In the genomic region with DNA sequence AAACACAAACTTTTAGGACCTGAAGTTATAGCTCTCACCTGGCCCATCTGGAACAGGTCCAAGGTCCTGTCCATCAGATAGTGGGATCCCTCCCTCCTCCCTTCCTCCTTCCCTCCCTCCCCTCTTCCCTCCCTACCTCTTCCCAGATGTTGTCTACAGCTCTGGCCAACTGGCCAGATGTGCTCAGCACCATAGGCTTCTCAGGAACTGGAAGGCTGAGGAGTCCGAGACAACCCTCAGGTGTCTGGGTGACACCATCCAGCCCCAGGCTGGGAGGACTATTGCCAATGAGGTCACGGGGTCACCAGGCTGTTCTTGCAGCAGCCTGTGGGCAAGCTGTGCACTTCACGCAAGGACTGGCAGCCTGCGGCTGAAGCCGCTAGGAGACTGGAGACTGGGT, we compare ENCODE assay signal across 10 mouse cellular contexts.
A peak's percentile ranks its signal among the peaks of the same experiment; 100 is the strongest.
DNase-seq lines count a peak whose midpoint lies in the region; ATAC-seq and TF ChIP-seq lines count a peak whose summit lies in the region.
"Had no signal": no experiment of that assay in that cellular context is flagged by ENCODE, and none has a peak within 500 bp of the region (broad histone marks: within the 10 kb centered on the region; RNA-seq: fewer than 3 reads in every experiment).

No protein-coding gene starts in this region.

- no peak overlapping the region for H3K9ac ChIP-seq in forebrain, embryonic 16.5 days (replicated peaks; ENCODE audit: low read depth, low read length)
- no peak overlapping the region for H3K9ac ChIP-seq in lung, embryonic 15.5 days
- no peak overlapping the region for H3K9ac ChIP-seq in embryonic facial prominence, embryonic 15.5 days
- no peak overlapping the region for H3K9ac ChIP-seq in limb, embryonic 14.5 days (ENCODE audit: low read depth, low read length, severe bottlenecking)
- H3K9ac ChIP-seq: liver, embryonic 12.5 days had no signal

- 41% methylated on average over 5 of the region's 5 CpGs for WGBS in forebrain, embryonic 10.5 days
- WGBS in forebrain, embryonic 16.5 days: 68% methylated on average over 5 of the region's 5 CpGs
- 50% methylated on average over 5 of the region's 5 CpGs for WGBS in lung, embryonic 15.5 days
- WGBS in embryonic facial prominence, embryonic 15.5 days: 48% methylated on average over 5 of the region's 5 CpGs
- WGBS in limb, embryonic 14.5 days: 32% methylated on average over 5 of the region's 5 CpGs

- DNase-seq in forebrain, embryonic 10.5 days (ENCODE audit: extremely low spot score, low spot score): no peak
- DNase-seq in lung, postnatal 25 days (ENCODE audit: low spot score): no peak
- peak; percentile 56 for DNase-seq in limb, embryonic 14.5 days (ENCODE audit: low spot score)
- no peak for DNase-seq in gastrocnemius, postnatal 10 days
- no peak for DNase-seq in cerebellum, adult 9-10 months
- DNase-seq: cerebellum, adult 11-12 months had no signal

- no peak overlapping the region for H3K4me2 ChIP-seq in forebrain, embryonic 16.5 days (ENCODE audit: low read length)
- no peak overlapping the region for H3K4me2 ChIP-seq in lung, embryonic 15.5 days
- H3K4me2 ChIP-seq in embryonic facial prominence, embryonic 15.5 days (replicated peaks): no peak overlapping the region
- H3K4me2 ChIP-seq in limb, embryonic 14.5 days (replicated peaks; ENCODE audit: low read depth, low read length, severe bottlenecking): no peak overlapping the region
- H3K4me2 ChIP-seq: liver, embryonic 12.5 days had no signal

- H3K4me3 ChIP-seq in forebrain, embryonic 10.5 days: no peak overlapping the region
- H3K4me3 ChIP-seq in forebrain, embryonic 16.5 days (replicated peaks; ENCODE audit: low read length): no peak overlapping the region
- no peak overlapping the region for H3K4me3 ChIP-seq in lung, embryonic 15.5 days
- no peak overlapping the region for H3K4me3 ChIP-seq in embryonic facial prominence, embryonic 15.5 days (replicated peaks)
- H3K4me3 ChIP-seq in limb, embryonic 14.5 days (replicated peaks; ENCODE audit: low read length): no peak overlapping the region
- H3K4me3 ChIP-seq: liver, embryonic 12.5 days had no signal

- no peaks in the 10 kb centered on the region for H3K36me3 ChIP-seq in forebrain, embryonic 10.5 days (replicated peaks)
- no peaks in the 10 kb centered on the region for H3K36me3 ChIP-seq in forebrain, embryonic 16.5 days (ENCODE audit: control insufficient read depth, insufficient read depth)
- no peaks in the 10 kb centered on the region for H3K36me3 ChIP-seq in lung, embryonic 15.5 days
- no peaks in the 10 kb centered on the region for H3K36me3 ChIP-seq in embryonic facial prominence, embryonic 15.5 days
- H3K36me3 ChIP-seq in limb, embryonic 14.5 days (ENCODE audit: control insufficient read depth, insufficient read depth, low read length): no peaks in the 10 kb centered on the region
- H3K36me3 ChIP-seq: liver, embryonic 12.5 days had no signal

- H3K27me3 ChIP-seq in forebrain, embryonic 10.5 days (ENCODE audit: poor library complexity, severe bottlenecking): peaks cover 41% of the 10 kb centered on the region
- H3K27me3 ChIP-seq in forebrain, embryonic 16.5 days (replicated peaks; ENCODE audit: control insufficient read depth, insufficient read depth, low read length): no peaks in the 10 kb centered on the region
- H3K27me3 ChIP-seq in lung, embryonic 15.5 days: peaks cover 22% of the 10 kb centered on the region; the same call in 1 of the 2 replicates
- 0 out of 2 replicates have a peak, but pooled peaks cover 3% of the 10 kb centered on the region for H3K27me3 ChIP-seq in embryonic facial prominence, embryonic 15.5 days
- no peaks in the 10 kb centered on the region for H3K27me3 ChIP-seq in limb, embryonic 14.5 days (ENCODE audit: control insufficient read depth, insufficient read depth, low read length)

- no peak for TF ChIP-seq POLR2A in limb, embryonic 14.5 days (IDR thresholded peaks at IDR 0.05; ENCODE audit: borderline replicate concordance, extremely low read depth, insufficient read depth, insufficient read length)

- peak overlapping the region; percentile 92 for H3K27ac ChIP-seq in forebrain, embryonic 10.5 days
- H3K27ac ChIP-seq in forebrain, embryonic 16.5 days (ENCODE audit: low read length): no peak overlapping the region
- H3K27ac ChIP-seq in lung, embryonic 15.5 days: peak overlapping the region; percentile 71; the same call in 1 of the 2 replicates
- H3K27ac ChIP-seq in embryonic facial prominence, embryonic 15.5 days (replicated peaks): peak overlapping the region; percentile 73
- H3K27ac ChIP-seq in limb, embryonic 14.5 days (replicated peaks; ENCODE audit: low read depth, low read length): peak overlapping the region; percentile 68
- H3K27ac ChIP-seq: liver, embryonic 12.5 days had no signal

- H3K4me1 ChIP-seq in forebrain, embryonic 10.5 days: peaks cover 97% of the 10 kb centered on the region
- peaks cover 63% of the 10 kb centered on the region for H3K4me1 ChIP-seq in forebrain, embryonic 16.5 days (replicated peaks; ENCODE audit: control insufficient read depth, insufficient read depth, low read length)
- H3K4me1 ChIP-seq in lung, embryonic 15.5 days: peaks cover 63% of the 10 kb centered on the region
- peaks cover 64% of the 10 kb centered on the region for H3K4me1 ChIP-seq in embryonic facial prominence, embryonic 15.5 days
- H3K4me1 ChIP-seq in limb, embryonic 14.5 days (ENCODE audit: control insufficient read depth, insufficient read depth, low read length): peaks cover 72% of the 10 kb centered on the region

- no peaks in the 10 kb centered on the region for H3K9me3 ChIP-seq in forebrain, embryonic 10.5 days
- H3K9me3 ChIP-seq in forebrain, embryonic 16.5 days (ENCODE audit: control insufficient read depth, low read length): no peaks in the 10 kb centered on the region
- no peaks in the 10 kb centered on the region for H3K9me3 ChIP-seq in lung, embryonic 15.5 days
- no peaks in the 10 kb centered on the region for H3K9me3 ChIP-seq in embryonic facial prominence, embryonic 15.5 days (replicated peaks)
- H3K9me3 ChIP-seq in limb, embryonic 14.5 days (ENCODE audit: control insufficient read depth, low read length): no peaks in the 10 kb centered on the region
- H3K9me3 ChIP-seq: liver, embryonic 12.5 days had no signal

- ATAC-seq in forebrain, embryonic 16.5 days: no peak
- ATAC-seq in lung, embryonic 15.5 days (ENCODE audit: borderline replicate concordance, extremely low read depth, low FRiP score, low TSS enrichment): no peak
- ATAC-seq in embryonic facial prominence, embryonic 15.5 days (ENCODE audit: insufficient number of reproducible peaks, low FRiP score, low TSS enrichment, low read depth): no peak
- ATAC-seq in limb, embryonic 14.5 days (ENCODE audit: low FRiP score, low read depth): peak; percentile 18; the same call in 1 of the 2 replicates
- ATAC-seq: liver, embryonic 12.5 days had no signal
